Mouse (Mus musculus) ZHBTc4 (cell line): Measurements from ENCODE around the gene Ccnyl1.

ENCODE experiments used
- DNase-seq: peaks from one replicate; pipeline ENCODE4 v3.0.0-alpha.2; 2011; ENCODE audit warnings: low read depth, low spot score

The Ccnyl1 gene

DNA sequence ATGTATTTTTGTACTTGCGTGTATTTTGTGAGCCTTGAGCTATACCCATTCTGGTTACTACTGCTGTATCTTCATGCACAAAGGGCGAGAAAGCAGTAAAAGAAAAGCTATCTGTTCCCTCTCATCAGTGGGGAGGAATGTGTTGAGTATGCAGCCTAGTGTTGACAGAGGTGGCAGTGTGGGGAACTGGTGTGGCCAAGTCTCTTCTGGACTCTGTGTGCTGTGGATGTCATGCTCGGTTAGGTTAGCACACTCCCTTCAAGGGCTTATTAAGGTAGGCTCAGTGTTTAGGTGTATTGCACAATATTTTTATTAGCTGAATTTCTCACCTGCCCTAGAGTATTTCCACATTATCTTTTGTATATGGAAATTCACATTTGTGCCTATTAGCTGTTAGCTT is 11.5 kb downstream of the Ccnyl1 start:
- DNase-seq = no peak

DNA sequence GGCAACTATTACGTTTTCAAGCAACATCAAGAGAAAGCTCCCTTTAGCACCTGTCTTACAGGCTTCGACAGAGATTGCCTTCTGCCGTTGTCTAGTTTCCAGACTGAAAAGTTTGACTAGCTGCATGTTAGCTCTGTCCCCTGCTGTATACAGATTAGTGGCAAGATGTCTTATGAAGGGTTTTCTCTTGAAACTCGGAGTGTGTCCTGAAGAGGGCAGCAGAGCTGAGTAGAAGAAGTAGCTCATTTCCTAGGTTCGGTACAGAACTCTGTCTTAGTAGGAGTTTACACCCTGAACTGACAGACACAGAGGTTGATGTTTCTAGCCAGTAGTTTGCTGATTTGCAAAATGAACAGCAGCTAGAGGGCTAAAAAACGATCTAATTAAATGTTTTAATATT is 15.0 kb downstream of the Ccnyl1 start:
- peak; percentile 76 for DNase-seq

DNA sequence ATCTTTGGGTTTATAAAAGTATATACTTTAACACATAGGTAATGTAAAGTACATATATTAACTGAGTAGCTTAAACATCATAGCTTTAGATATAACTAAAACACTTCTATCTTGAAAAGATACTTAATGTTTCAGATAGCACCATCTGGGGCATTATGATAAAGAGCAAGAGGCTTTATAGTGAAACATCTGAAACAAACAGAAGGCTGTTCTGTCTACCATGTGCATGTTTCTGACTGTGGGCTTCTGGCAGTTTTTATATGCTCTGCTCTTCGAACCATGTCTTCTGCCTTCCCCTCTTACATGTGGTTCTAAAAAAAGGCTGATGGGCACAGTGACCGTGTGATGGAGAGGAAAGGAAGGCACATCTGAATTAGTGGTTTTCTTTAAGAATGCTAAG is 16.4 kb downstream of the Ccnyl1 start:
- DNase-seq = no peak

GRCm38 (mm10) chr1:64709891-64710290 is 19.6 kb downstream of the Ccnyl1 start:
- DNase-seq = peak; percentile 62

DNA sequence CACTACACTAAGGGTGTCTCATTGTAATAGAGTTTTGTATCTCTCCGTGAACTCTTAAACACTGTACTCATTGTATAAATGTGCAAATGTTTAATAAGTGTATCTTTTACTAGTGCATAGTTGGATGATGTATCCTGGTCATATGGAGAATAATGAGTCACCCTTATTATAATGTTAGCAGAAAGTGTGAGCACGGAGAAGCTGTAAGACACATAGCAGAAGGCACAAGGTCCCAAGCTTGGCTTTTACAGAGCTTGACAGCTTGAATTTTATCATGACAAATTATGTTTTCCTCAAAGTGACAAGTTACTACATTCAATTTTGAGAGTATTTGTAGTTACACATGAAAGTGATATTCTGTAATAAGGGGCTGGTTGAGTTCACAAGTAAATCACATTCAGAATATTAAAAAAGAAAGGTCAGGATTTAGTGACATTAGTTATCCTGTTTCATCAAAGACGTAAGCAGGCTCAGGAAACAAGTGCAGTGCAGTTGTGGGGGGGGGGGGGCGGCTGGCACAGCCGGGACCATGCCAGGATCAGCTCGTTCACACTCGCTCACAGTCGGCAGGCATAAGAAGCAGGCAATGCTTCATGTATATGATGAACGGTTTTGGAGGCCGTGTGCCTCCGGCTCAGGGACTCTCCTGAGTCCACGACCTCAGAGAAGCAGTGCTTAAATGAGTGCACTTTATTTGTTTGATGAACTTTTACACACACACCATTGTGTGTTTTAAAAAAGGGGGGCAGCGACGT is 21.9 kb downstream of the Ccnyl1 start:
- no peak for DNase-seq

- DNase-seq = peak; percentile 36
These were observed 25.2 kb downstream of the Ccnyl1 start for GRCm38 (mm10) chr1:64715458-64715857.

- DNase-seq = no peak
These were observed 26.5 kb downstream of the Ccnyl1 start for GRCm38 (mm10) chr1:64716589-64717304.

GRCm38 (mm10) chr1:64717504-64717903 is 27.2 kb downstream of the Ccnyl1 start:
- DNase-seq = peak; percentile 58

DNA sequence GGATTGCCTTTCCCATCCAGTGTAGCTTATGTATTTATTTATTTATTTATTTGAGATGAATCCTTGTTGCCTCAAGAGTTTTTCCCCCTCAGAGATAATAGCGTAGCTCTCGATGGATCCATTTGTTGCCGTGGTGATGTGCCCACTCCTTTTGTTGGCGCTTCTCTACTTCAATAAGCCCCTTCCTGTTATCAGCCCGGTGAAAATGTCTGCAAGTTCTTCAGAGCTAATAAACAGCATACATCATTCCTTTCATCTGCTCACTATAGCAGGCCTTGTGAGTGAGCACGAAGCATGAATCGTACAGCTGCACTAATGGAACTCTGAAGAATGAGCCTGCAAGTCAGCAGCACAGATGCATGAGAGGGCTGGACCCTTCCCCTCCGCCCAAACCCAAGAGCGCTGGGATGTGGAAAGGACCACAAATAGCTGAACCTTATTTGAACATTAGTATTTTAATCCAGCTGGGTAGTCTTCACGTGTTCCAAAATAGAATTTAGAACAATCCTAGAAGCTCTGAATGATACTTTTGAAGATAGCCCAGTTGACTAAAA is 30.9 kb downstream of the Ccnyl1 start:
- no peak for DNase-seq

DNA sequence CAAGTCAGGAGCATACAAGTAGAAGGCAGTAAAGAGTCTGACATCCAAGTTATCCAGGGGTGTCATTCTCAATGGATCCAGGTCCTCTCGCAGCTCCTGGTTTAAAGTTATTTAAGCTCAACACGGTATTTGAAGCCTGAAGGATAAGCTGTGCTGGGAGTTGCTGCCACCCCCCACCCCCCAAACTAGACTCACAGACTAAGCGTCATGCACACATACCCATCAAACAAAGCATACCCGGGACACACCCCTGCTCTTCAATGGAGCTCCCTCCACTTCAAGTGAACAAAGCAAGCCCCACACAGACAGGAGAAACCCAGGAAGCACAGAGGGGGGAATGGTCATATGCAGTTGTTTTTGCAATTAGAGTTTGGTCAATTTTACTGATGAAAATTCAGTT is 39.8 kb downstream of the Ccnyl1 start:
- DNase-seq = peak; percentile 64

- peak; percentile 62 for DNase-seq
These were observed 41.2 kb downstream of the Ccnyl1 start for GRCm38 (mm10) chr1:64731341-64732020.

GRCm38 (mm10) chr1:64732161-64732560 is 41.9 kb downstream of the Ccnyl1 start:
- peak; percentile 78 for DNase-seq

DNA sequence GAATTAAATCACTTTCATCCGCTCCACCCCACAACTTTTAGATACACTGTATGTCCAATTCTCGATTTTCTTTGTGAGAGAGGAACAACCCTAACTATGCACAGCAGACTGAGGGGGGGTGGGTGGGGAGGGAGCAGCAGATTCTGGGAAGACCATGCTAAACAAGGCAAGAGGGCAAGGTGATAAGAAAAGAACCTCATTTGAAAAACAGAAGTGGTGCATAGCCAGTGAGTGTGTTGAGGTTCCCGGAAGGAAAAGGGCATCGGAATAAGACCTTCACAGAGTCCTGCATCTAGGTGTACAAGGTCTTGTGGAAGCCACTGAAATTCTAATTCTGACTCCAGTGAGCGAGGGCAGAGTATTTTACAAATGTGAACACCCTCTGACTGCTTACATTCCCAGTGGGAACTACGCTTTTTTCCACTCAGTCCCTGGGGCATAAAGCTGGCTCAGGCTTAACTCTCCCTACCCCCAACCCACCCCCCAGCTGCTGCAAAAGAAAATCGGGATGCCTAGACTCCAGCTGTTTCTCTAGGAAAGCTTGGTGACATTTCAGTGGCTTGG is 42.5 kb downstream of the Ccnyl1 start:
- DNase-seq = peak; percentile 88

GRCm38 (mm10) chr1:64733453-64734245 is 43.4 kb downstream of the Ccnyl1 start:
- peak; percentile 95 for DNase-seq

DNA sequence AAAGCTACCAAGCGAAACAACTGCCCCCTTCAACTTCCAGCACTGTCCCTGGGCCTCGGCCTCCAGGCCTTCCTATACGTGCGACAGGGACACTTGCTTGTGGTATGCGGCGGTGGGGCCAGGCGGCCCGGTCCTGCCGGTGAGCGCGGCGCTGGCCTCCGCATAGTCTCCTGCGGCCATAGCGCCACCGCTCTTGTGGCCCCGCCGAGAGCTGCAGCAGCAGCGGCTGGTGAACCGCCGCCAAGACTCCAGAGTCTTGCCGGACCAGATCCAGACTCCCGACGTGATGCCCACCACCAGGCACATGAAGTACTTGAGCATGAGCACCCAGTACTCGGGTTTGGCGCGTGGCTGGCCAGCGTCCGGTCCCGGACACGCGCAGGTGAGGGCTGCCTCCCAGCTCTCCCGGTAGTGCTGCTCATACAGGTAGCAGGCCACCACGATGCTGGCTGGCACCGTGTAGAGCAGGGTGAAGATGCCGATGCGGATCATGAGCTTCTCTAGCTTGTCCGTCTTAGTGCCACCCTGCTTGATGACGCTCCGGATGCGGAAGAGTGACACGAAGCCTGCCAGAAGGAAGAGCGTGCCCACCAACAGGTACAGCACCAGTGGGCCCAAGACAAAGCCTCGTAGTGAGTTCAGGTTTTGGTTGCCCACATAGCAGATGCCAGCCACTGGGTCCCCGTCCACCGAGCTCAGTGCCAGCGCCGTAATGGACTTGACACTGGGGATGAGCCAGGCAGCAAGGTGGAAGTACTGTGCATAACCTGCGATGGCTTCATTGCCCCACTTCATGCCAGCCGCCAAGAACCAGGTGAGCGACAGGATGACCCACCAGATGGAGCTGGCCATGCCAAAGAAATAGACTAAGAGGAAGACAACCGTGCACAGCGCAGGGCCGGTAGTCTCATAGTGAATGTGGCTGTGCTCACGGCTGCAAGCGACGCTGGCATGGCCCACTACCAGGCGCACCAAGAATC is 44.8 kb downstream of the Ccnyl1 start:
- peak; percentile 37 for DNase-seq

- DNase-seq = peak; percentile 76
These were observed 45.8 kb downstream of the Ccnyl1 start for GRCm38 (mm10) chr1:64735781-64736680.

GRCm38 (mm10) chr1:64736681-64737501 is 46.6 kb downstream of the Ccnyl1 start:
- peak; percentile 68 for DNase-seq
